Mouse (Mus musculus): ENCODE data around the gene Gm2663. TPM values are rescaled to one million over a fixed set of nuclear protein-coding genes. Genes with fewer than 3 reads are reported as not detected.

Gm2663 gene
- total RNA-seq, 2 experiments from 2014 or later, result not detected

Other genes with a start within 250 kb of the Gm2663 start
- gene Moxd2, start 112.0 kb downstream of the Gm2663 start, total RNA-seq (2021), result not detected
- not detected for gene Prss58, start 99.1 kb downstream of the Gm2663 start, total RNA-seq (2021)
- not detected for gene 1700074P13Rik, start 58.9 kb downstream of the Gm2663 start, total RNA-seq (2021)
- gene Gm4744, start 47.6 kb downstream of the Gm2663 start, total RNA-seq (2021), result not detected
- gene 1810009J06Rik, start 34.7 kb downstream of the Gm2663 start, total RNA-seq (2021), result not detected
- gene 2210010C04Rik, start 36.0 kb upstream of the Gm2663 start, total RNA-seq (2021), result not detected

Measured in left cerebral cortex, postnatal 10 days (tissue).